ENCODE assay signal across 30 mouse cellular contexts in the genomic region with DNA sequence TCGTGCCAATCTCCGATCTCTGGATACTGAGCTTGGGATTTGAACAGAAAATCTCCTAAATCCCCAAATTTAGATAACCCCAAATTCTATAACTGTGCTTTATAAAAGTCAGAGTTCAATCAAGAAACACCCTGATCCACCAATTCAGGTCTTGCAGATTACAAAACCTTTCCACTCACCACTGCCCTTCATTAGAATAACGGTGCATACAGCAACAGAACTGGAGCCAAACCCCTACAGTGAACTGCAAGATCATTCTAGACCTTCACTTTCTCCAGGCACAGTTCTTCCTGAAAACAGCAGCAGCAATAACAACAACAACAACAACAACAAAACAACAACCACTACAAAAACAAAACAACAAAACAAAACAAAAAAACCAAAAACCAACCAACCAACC. TPM values are rescaled to one million over a fixed set of nuclear protein-coding genes. Genes with fewer than 3 reads are reported as not detected.
DNase-seq lines count a peak whose midpoint lies in the region; ATAC-seq and TF ChIP-seq lines count a peak whose summit lies in the region.
"Had no signal": no experiment of that assay in that cellular context is flagged by ENCODE, and none has a peak within 500 bp of the region (broad histone marks: within the 10 kb centered on the region; RNA-seq: fewer than 3 reads in every experiment).

No protein-coding gene starts in this region.

- H3K9ac ChIP-seq in liver, postnatal 0 days (replicated peaks) = no peak overlapping the region
- no peak overlapping the region for H3K9ac ChIP-seq in liver, embryonic 11.5 days (ENCODE audit: low read depth, low read length)
- no peak overlapping the region for H3K9ac ChIP-seq in forebrain, embryonic 11.5 days (ENCODE audit: low read length)
- H3K9ac ChIP-seq: embryonic facial prominence, embryonic 13.5 days; forebrain, embryonic 13.5 days; hindbrain, embryonic 12.5 days; hindbrain, embryonic 15.5 days; intestine, embryonic 15.5 days had no signal

- whole genome bisulfite sequencing in liver, postnatal 0 days (ENCODE audit: insufficient replicate concordance) = 67% methylated on average over 3 of the region's 3 CpGs
- 81% methylated on average over 3 of the region's 3 CpGs for WGBS in liver, embryonic 11.5 days
- 93% methylated on average over 3 of the region's 3 CpGs for WGBS in forebrain, embryonic 11.5 days

- no peak for TF ChIP-seq CTCF in liver, postnatal 0 days (IDR thresholded peaks at IDR 0.05; ENCODE audit: low read depth)

- TF ChIP-seq EP300 in liver, postnatal 0 days (IDR thresholded peaks at IDR 0.05; ENCODE audit: low read depth) = no peak

- H3K9me3 ChIP-seq in liver, postnatal 0 days (ENCODE audit: low read length) = no peaks in the 10 kb centered on the region
- H3K9me3 ChIP-seq in liver, embryonic 11.5 days (ENCODE audit: control insufficient read depth, low read length) = no peaks in the 10 kb centered on the region
- no peaks in the 10 kb centered on the region for H3K9me3 ChIP-seq in forebrain, embryonic 11.5 days (ENCODE audit: control insufficient read depth, low read length)
- H3K9me3 ChIP-seq: embryonic facial prominence, embryonic 10.5 days; embryonic facial prominence, embryonic 13.5 days; forebrain, embryonic 13.5 days; hindbrain, embryonic 12.5 days; hindbrain, embryonic 15.5 days; intestine, embryonic 15.5 days had no signal

- no peak for ATAC-seq in liver, postnatal 0 days
- ATAC-seq in liver, embryonic 11.5 days (replicated peaks; ENCODE audit: low FRiP score) = no peak
- peak; percentile 47 for ATAC-seq in granulocyte monocyte progenitor cell, adult 5-6 weeks (replicated peaks; ENCODE audit: poor library complexity, severe bottlenecking)
- peak; percentile 54 for ATAC-seq in megakaryocyte progenitor cell, adult 5-6 weeks (replicated peaks; ENCODE audit: poor library complexity)
- no peak for ATAC-seq in forebrain, embryonic 11.5 days (replicated peaks; ENCODE audit: low FRiP score)
- ATAC-seq: CD4-positive, CD25-positive, alpha-beta regulatory T cell, adult 4 months; forebrain, embryonic 13.5 days; forebrain, embryonic 16.5 days; intestine, embryonic 15.5 days had no signal

- H3K27me3 ChIP-seq in liver, postnatal 0 days (ENCODE audit: insufficient read depth, low read length) = no peaks in the 10 kb centered on the region
- H3K27me3 ChIP-seq in liver, embryonic 11.5 days (replicated peaks; ENCODE audit: control insufficient read depth, insufficient read depth, low read length) = no peaks in the 10 kb centered on the region
- H3K27me3 ChIP-seq in forebrain, embryonic 11.5 days (ENCODE audit: control insufficient read depth, insufficient read depth, low read length) = no peaks in the 10 kb centered on the region
- H3K27me3 ChIP-seq: embryonic facial prominence, embryonic 13.5 days; forebrain, embryonic 13.5 days; hindbrain, embryonic 12.5 days; hindbrain, embryonic 15.5 days; intestine, embryonic 15.5 days had no signal

- 0 out of 2 replicates have a peak overlapping the region, but pooled peaks have one; percentile 1 for H3K27ac ChIP-seq in liver, postnatal 0 days (ENCODE audit: low read depth)
- no peak overlapping the region for H3K27ac ChIP-seq in liver, embryonic 11.5 days (ENCODE audit: low read depth, low read length)
- no peak overlapping the region for H3K27ac ChIP-seq in forebrain, embryonic 11.5 days (ENCODE audit: low read depth, low read length)
- H3K27ac ChIP-seq: embryonic facial prominence, embryonic 10.5 days; embryonic facial prominence, embryonic 13.5 days; forebrain, embryonic 13.5 days; hindbrain, embryonic 12.5 days; hindbrain, embryonic 15.5 days; intestine, embryonic 15.5 days had no signal

- peaks cover 4% of the 10 kb centered on the region; the same call in 1 of the 2 replicates for H3K4me1 ChIP-seq in liver, postnatal 0 days (ENCODE audit: insufficient read depth)
- no peaks in the 10 kb centered on the region for H3K4me1 ChIP-seq in liver, embryonic 11.5 days (replicated peaks; ENCODE audit: control insufficient read depth, insufficient read depth, low read length)
- H3K4me1 ChIP-seq in forebrain, embryonic 11.5 days (replicated peaks; ENCODE audit: control insufficient read depth, insufficient read depth, low read length) = no peaks in the 10 kb centered on the region
- H3K4me1 ChIP-seq: embryonic facial prominence, embryonic 10.5 days; embryonic facial prominence, embryonic 13.5 days; forebrain, embryonic 13.5 days; hindbrain, embryonic 12.5 days; hindbrain, embryonic 15.5 days; intestine, embryonic 15.5 days had no signal

- H3K36me3 ChIP-seq in liver, postnatal 0 days (replicated peaks; ENCODE audit: insufficient read depth, low read length) = no peaks in the 10 kb centered on the region
- no peaks in the 10 kb centered on the region for H3K36me3 ChIP-seq in liver, embryonic 11.5 days (ENCODE audit: control insufficient read depth, insufficient read depth, low read length)
- H3K36me3 ChIP-seq in forebrain, embryonic 11.5 days (ENCODE audit: control insufficient read depth, insufficient read depth, low read length) = no peaks in the 10 kb centered on the region
- H3K36me3 ChIP-seq: embryonic facial prominence, embryonic 10.5 days; embryonic facial prominence, embryonic 13.5 days; hindbrain, embryonic 12.5 days; hindbrain, embryonic 15.5 days; intestine, embryonic 15.5 days had no signal

- no peak overlapping the region for H3K4me2 ChIP-seq in liver, postnatal 0 days (ENCODE audit: low read depth, low read length)
- H3K4me2 ChIP-seq in liver, embryonic 11.5 days = no peak overlapping the region
- no peak overlapping the region for H3K4me2 ChIP-seq in forebrain, embryonic 11.5 days (ENCODE audit: low read depth, low read length, severe bottlenecking)
- H3K4me2 ChIP-seq: embryonic facial prominence, embryonic 13.5 days; forebrain, embryonic 13.5 days; heart, embryonic 11.5 days; hindbrain, embryonic 12.5 days; hindbrain, embryonic 15.5 days; intestine, embryonic 15.5 days had no signal

- no peak for DNase-seq in liver, postnatal 0 days
- DNase-seq in liver, embryonic 11.5 days (ENCODE audit: low spot score) = no peak
- no peak for DNase-seq in layer of hippocampus, postnatal 14 days (ENCODE audit: low spot score in 2 of 2)
- DNase-seq in forebrain, embryonic 11.5 days (ENCODE audit: low spot score) = no peak
- DNase-seq: adrenal gland, adult 8-10 months; adrenal gland, postnatal 25 days; cerebellum, adult 2 months; cerebellum, adult 9-11 months; cerebellum, postnatal 25 days; embryo, embryonic 11 days; gastrocnemius, postnatal 10 days; gastrocnemius, postnatal 36 days; heart, adult 11 months had no signal

- H3K4me3 ChIP-seq in liver, postnatal 0 days (ENCODE audit: low read depth, low read length) = no peak overlapping the region
- H3K4me3 ChIP-seq in liver, embryonic 11.5 days (ENCODE audit: low read depth, low read length) = no peak overlapping the region
- H3K4me3 ChIP-seq in forebrain, embryonic 11.5 days (ENCODE audit: low read depth, low read length) = no peak overlapping the region
- H3K4me3 ChIP-seq: embryonic facial prominence, embryonic 10.5 days; embryonic facial prominence, embryonic 13.5 days; erythroblast, embryonic 14.5 days; forebrain, embryonic 13.5 days; hindbrain, embryonic 12.5 days; hindbrain, embryonic 15.5 days; intestine, embryonic 15.5 days had no signal

RNA-seq across cellular contexts. Expression of a gene that starts 25.0 kb away (rescaled TPM):
- polyA plus RNA-seq in liver, postnatal 0 days (2015; fragmentation: Nextera tagmentation; extraction: Ambion mirVana) = 10.2 and 10.8 TPM in 2 replicates
- polyA plus RNA-seq in liver, embryonic 11.5 days (2014; fragmentation: Nextera tagmentation; extraction: Ambion mirVana) = 1.1 and 1.5 TPM in 2 replicates
- 242 and 318 TPM in 2 replicates for total RNA-seq in granulocyte monocyte progenitor cell, adult 5-6 weeks (2014; fragmentation: Nextera tagmentation)
- total RNA-seq in granulocyte monocyte progenitor cell, adult 5-6 weeks (2017) = 272 and 305 TPM in 2 replicates
- 371 and 392 TPM in 2 replicates for total RNA-seq in megakaryocyte progenitor cell, adult 5-6 weeks (2015)
- total RNA-seq in megakaryocyte progenitor cell, adult 5-6 weeks (2017) = 234 and 258 TPM in 2 replicates
- total RNA-seq in layer of hippocampus, postnatal 14 days (2021) = not detected
- not detected in 2 replicates for polyA plus RNA-seq in forebrain, embryonic 11.5 days (2014; fragmentation: Nextera tagmentation; extraction: Ambion mirVana)
- total RNA-seq: gastrocnemius, adult 18-20 months; MEL had no signal
- polyA plus RNA-seq: embryonic facial prominence, embryonic 10.5 days; erythroblast, embryonic 14.5 days; forebrain, embryonic 13.5 days; heart, embryonic 14.5 days had no signal

RNA-seq across cellular contexts. Expression of a gene that starts 28.3 kb away (rescaled TPM):
- 1.7 and 2.1 TPM in 2 replicates for polyA plus RNA-seq in liver, postnatal 0 days (2015; fragmentation: Nextera tagmentation; extraction: Ambion mirVana)
- 0.78 and 0.79 TPM in 2 replicates for polyA plus RNA-seq in liver, embryonic 11.5 days (2014; fragmentation: Nextera tagmentation; extraction: Ambion mirVana)
- total RNA-seq in granulocyte monocyte progenitor cell, adult 5-6 weeks (2014; fragmentation: Nextera tagmentation) = 2.2 and 3.7 TPM in 2 replicates
- 0.60 and 1.5 TPM in 2 replicates for total RNA-seq in granulocyte monocyte progenitor cell, adult 5-6 weeks (2017)
- total RNA-seq in megakaryocyte progenitor cell, adult 5-6 weeks (2015) = 3.3 and 7.6 TPM in 2 replicates
- 0.68 and 2.0 TPM in 2 replicates for total RNA-seq in megakaryocyte progenitor cell, adult 5-6 weeks (2017)
- not detected for total RNA-seq in layer of hippocampus, postnatal 14 days (2021)
- not detected in 2 replicates for polyA plus RNA-seq in forebrain, embryonic 11.5 days (2014; fragmentation: Nextera tagmentation; extraction: Ambion mirVana)
- total RNA-seq: MEL had no signal
- polyA plus RNA-seq: cerebellum, adult 2 months; embryonic facial prominence, embryonic 10.5 days; embryonic facial prominence, embryonic 13.5 days; forebrain, embryonic 13.5 days; forebrain, embryonic 16.5 days; hindbrain, embryonic 12.5 days; hindbrain, embryonic 15.5 days had no signal

RNA-seq across cellular contexts. Expression of a gene that starts 38.8 kb away (rescaled TPM):
- polyA plus RNA-seq in liver, postnatal 0 days (2015; fragmentation: Nextera tagmentation; extraction: Ambion mirVana) = 0.06 and 0.11 TPM in 2 replicates
- polyA plus RNA-seq in liver, embryonic 11.5 days (2014; fragmentation: Nextera tagmentation; extraction: Ambion mirVana) = 0.10 TPM in 1 of 2 replicates, not detected in the other
- total RNA-seq in granulocyte monocyte progenitor cell, adult 5-6 weeks (2014; fragmentation: Nextera tagmentation) = not detected in 2 replicates
- total RNA-seq in granulocyte monocyte progenitor cell, adult 5-6 weeks (2017) = 0.05 TPM in 1 of 2 replicates, not detected in the other
- total RNA-seq in megakaryocyte progenitor cell, adult 5-6 weeks (2015) = not detected in 2 replicates
- total RNA-seq in megakaryocyte progenitor cell, adult 5-6 weeks (2017) = 0.07 and 0.12 TPM in 2 replicates
- under 1 TPM in 1 of 2 experiments, not detected in 1; 0.12 TPM for total RNA-seq in layer of hippocampus, postnatal 14 days (2021)
- polyA plus RNA-seq in forebrain, embryonic 11.5 days (2014; fragmentation: Nextera tagmentation; extraction: Ambion mirVana) = not detected in 2 replicates
- total RNA-seq: gastrocnemius, adult 18-20 months; gastrocnemius, postnatal 10 days; gastrocnemius, postnatal 36 days; hematopoietic stem cell, adult 5-6 weeks; MEL had no signal
- polyA plus RNA-seq: cortical plate, adult 2 months; embryonic facial prominence, embryonic 10.5 days; embryonic facial prominence, embryonic 13.5 days; erythroblast, embryonic 14.5 days; forebrain, embryonic 13.5 days; forebrain, embryonic 16.5 days; hindbrain, embryonic 12.5 days; hindbrain, embryonic 15.5 days had no signal

Comparison
In these comparisons a context has a peak if more than half of its experiments do, and no peak if none do; other contexts are left out.
1. ATAC-seq: peak in granulocyte monocyte progenitor cell, adult 5-6 weeks (single experiment) and megakaryocyte progenitor cell, adult 5-6 weeks (single experiment); none in liver, postnatal 0 days (single experiment), liver, embryonic 11.5 days (single experiment) and forebrain, embryonic 11.5 days (single experiment).
2. RNA of a gene that starts 25.0 kb away (total RNA-seq): 234 to 392 TPM in megakaryocyte progenitor cell, adult 5-6 weeks and 242 to 318 TPM in granulocyte monocyte progenitor cell, adult 5-6 weeks; not detected in layer of hippocampus, postnatal 14 days; every median in the first group is over 100 times any median in the second.